Mouse (Mus musculus) heart, embryonic 12.5 days (tissue): Measurements from ENCODE around the gene Aqp11. TPM values are rescaled to one million over a fixed set of nuclear protein-coding genes. Genes with fewer than 3 reads are reported as not detected.

ENCODE experiments used
- ATAC-seq: fragments of 200-750 bp; cut with Nextera tagmentation; 2 replicates; pipeline ENCODE4 v1.8.0; 2017; ENCODE audit warnings: moderate TSS enrichment, moderate library complexity; ENCODE audit not compliant: insufficient number of reproducible peaks, low FRiP score
- H3K27ac ChIP-seq: fragments of 300-500 bp; sonication (generic); 2 replicates; pipeline ENCODE4 v1.5.1; 2016; ENCODE audit warnings: mild to moderate bottlenecking, moderate library complexity; ENCODE audit not compliant: poor library complexity, severe bottlenecking
- H3K27me3 ChIP-seq: fragments of 300-500 bp; sonication (generic); replicated peaks from 2 replicates; pipeline ENCODE4 v1.6.1; 2016; ENCODE audit warnings: mild to moderate bottlenecking, moderate library complexity
- H3K36me3 ChIP-seq: fragments of 300-500 bp; sonication (generic); 2 replicates; pipeline ENCODE4 v1.6.1; 2016; ENCODE audit warnings: mild to moderate bottlenecking, moderate library complexity
- H3K4me1 ChIP-seq: fragments of 300-500 bp; sonication (generic); replicated peaks from 2 replicates; pipeline ENCODE4 v1.6.1; 2016; ENCODE audit warnings: mild to moderate bottlenecking
- H3K4me2 ChIP-seq: fragments of 300-500 bp; sonication (generic); 2 replicates; pipeline ENCODE4 v1.6.1; 2016; ENCODE audit warnings: mild to moderate bottlenecking, moderate library complexity
- H3K4me3 ChIP-seq: fragments of 300-500 bp; sonication (generic); 2 replicates; pipeline ENCODE4 v1.5.1; 2016; ENCODE audit warnings: mild to moderate bottlenecking
- H3K9ac ChIP-seq: fragments of 300-500 bp; sonication (generic); 2 replicates; pipeline ENCODE4 v1.6.1; 2016; ENCODE audit warnings: mild to moderate bottlenecking, moderate library complexity
- H3K9me3 ChIP-seq: fragments of 300-500 bp; sonication (generic); replicated peaks from 2 replicates; pipeline ENCODE4 v1.6.1; 2016; ENCODE audit warnings: mild to moderate bottlenecking, moderate library complexity
- WGBS: fragments of 180-500 bp; shearing (Covaris S2); methylation state at CpG from one replicate; pipeline ENCODE4 v1.1.7; 2016; 5-methylcytosine and 5-hydroxymethylcytosine counted together
- polyA plus RNA-seq: library from polyadenylated mRNA; unstranded; fragments of >200 nt; fragmentation: Nextera tagmentation; extraction: Ambion mirVana; gene quantifications from 2 replicates; pipeline ENCODE4 v1.2.1, GENCODE M21; 2016

The Aqp11 gene
- polyA plus RNA-seq, 1 experiment from 2014 or later: 2.5 TPM

DNA sequence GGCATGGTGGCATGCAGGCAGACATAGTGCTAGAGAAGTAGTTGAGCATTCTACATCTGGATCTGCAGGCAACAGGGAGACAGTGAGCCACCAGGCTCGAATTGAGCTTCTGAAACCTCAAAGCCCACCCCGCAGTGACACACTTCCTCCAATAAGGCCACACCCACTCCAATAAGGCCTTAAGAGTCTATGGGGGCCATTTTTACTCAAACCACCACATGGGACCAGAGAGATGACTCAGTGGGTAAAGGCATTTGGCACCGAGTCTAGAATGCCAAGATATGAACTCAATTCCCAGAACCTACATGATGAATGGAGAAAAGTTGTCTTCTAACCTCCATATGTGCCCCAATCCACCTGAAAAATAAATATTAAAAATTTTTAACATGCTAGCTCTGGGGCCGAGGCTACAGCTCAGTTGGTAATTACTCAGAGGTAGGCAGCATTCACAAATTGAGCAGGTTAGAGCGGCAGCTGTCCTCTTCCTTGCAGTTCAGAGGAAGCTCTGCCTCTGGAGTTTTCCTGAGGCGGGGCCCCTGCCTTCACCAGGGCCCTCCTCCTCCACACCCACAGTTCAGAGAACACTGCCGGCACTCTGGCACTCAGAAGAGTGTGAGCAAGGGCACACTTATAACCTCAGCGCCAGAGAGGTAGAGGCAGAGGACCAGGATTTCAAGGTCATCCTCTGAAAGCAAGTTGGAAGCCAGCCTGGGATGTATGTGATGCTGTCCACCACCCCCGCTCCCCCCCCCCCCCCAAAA lies 28.5 kb upstream of the Aqp11 start:
- H3K36me3 ChIP-seq: no peaks in the 10 kb centered on the region
- WGBS: 68% methylated on average over 9 of the region's 9 CpGs
- no peak overlapping the region for H3K4me3 ChIP-seq
- no peak for ATAC-seq
- no peak overlapping the region for H3K4me2 ChIP-seq
- no peak overlapping the region for H3K9ac ChIP-seq
- no peak overlapping the region for H3K27ac ChIP-seq
- H3K27me3 ChIP-seq: no peaks in the 10 kb centered on the region
- H3K4me1 ChIP-seq: no peaks in the 10 kb centered on the region
- no peaks in the 10 kb centered on the region for H3K9me3 ChIP-seq

DNA sequence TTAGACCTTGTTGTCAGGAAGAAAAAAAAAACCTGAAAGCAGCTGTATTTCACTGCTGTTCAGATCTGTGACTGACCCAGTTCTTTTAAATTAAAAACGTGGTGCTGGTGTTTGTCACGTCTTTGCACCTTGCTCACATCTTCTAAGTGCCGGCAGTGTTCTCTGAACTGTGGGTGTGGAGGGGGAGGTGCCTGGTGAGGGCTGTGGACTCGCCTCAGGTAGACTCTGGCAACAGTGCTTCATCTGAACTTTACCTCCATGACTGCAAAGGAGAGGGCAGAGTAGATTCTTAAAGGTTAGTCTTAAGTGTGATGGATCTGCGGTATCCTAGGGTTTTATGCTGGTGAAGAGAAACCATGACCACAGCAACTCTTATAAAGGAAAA lies 27.9 kb upstream of the Aqp11 start:
- Histone ChIP-seq H3K27ac (no peak overlapping the region), H3K4me2 (no peak overlapping the region), H3K27me3 (no peaks in the 10 kb centered on the region), H3K4me3 (no peak overlapping the region), H3K36me3 (no peaks in the 10 kb centered on the region), H3K4me1 (no peaks in the 10 kb centered on the region), H3K9ac (no peak overlapping the region), H3K9me3 (no peaks in the 10 kb centered on the region)
- WGBS: 78% methylated on average over 5 of the region's 5 CpGs
- no peak for ATAC-seq

- Histone ChIP-seq H3K27me3 (no peaks in the 10 kb centered on the region), H3K4me2 (no peak overlapping the region), H3K27ac (no peak overlapping the region), H3K36me3 (no peaks in the 10 kb centered on the region), H3K9ac (no peak overlapping the region), H3K4me3 (no peak overlapping the region), H3K9me3 (no peaks in the 10 kb centered on the region), H3K4me1 (no peaks in the 10 kb centered on the region)
- 80% methylated on average over 21 of the region's 21 CpGs for WGBS
- no peak for ATAC-seq
Observed at GRCm38 (mm10) chr7:97765181-97765962, 27.3 kb upstream of the Aqp11 start.

- no peaks in the 10 kb centered on the region for H3K4me1 ChIP-seq
- WGBS: 79% methylated on average over 11 of the region's 11 CpGs
- no peak overlapping the region for H3K4me3 ChIP-seq
- H3K27ac ChIP-seq: no peak overlapping the region
- H3K36me3 ChIP-seq: no peaks in the 10 kb centered on the region
- ATAC-seq: no peak
- H3K4me2 ChIP-seq: no peak overlapping the region
- H3K9me3 ChIP-seq: no peaks in the 10 kb centered on the region
- H3K9ac ChIP-seq: no peak overlapping the region
- no peaks in the 10 kb centered on the region for H3K27me3 ChIP-seq
Observed at GRCm38 (mm10) chr7:97764591-97764990, 26.5 kb upstream of the Aqp11 start.

DNA sequence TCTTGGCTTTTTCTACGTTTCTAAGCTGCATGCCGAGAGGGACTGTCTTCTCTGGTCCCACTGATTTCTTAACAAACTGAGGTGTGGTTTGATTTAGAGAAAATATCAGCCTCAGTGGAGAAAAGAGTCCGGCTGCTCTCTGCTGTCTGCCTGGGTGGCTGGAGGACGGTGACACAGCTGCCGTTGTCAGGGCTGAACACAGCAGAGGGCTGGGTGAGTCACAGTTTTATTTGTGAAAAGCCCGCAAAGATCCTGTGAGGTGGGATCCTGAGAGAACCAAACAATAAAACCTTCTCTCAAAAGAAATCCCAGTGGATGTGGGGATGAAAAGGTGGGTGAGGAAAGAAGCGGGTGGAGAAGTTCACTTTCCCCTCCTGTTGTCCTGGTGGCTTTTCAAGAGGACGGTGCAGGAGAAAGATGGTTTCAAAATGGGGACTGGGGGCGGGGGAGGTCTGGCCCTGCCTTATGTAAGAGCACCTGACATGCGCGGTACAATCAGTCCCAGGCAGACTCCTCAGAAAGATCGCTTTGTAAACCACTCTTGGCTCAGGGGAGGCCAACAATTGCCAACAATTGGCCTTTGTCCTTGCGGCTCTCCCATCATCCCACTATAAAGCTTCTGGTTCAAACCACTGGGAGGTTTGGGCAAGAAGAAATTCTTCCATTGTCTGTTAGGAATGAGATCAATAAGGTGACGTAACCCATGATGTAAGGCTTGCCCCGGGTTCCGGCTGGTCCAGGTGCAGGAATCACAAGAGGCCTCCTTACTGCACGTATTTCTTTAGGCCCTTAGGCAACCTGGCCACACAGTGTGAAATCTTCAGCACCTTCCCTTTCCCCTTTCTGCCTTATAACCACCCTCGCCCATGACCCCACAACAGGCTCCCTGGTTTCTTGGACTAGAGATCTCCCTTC lies 19.1 kb upstream of the Aqp11 start:
- H3K4me2 ChIP-seq: no peak overlapping the region
- H3K36me3 ChIP-seq: no peaks in the 10 kb centered on the region
- WGBS: 68% methylated on average over 18 of the region's 18 CpGs
- no peak for ATAC-seq
- H3K9me3 ChIP-seq: no peaks in the 10 kb centered on the region
- H3K9ac ChIP-seq: no peak overlapping the region
- no peak overlapping the region for H3K4me3 ChIP-seq
- no peak overlapping the region for H3K27ac ChIP-seq
- H3K27me3 ChIP-seq: no peaks in the 10 kb centered on the region
- H3K4me1 ChIP-seq: no peaks in the 10 kb centered on the region

DNA sequence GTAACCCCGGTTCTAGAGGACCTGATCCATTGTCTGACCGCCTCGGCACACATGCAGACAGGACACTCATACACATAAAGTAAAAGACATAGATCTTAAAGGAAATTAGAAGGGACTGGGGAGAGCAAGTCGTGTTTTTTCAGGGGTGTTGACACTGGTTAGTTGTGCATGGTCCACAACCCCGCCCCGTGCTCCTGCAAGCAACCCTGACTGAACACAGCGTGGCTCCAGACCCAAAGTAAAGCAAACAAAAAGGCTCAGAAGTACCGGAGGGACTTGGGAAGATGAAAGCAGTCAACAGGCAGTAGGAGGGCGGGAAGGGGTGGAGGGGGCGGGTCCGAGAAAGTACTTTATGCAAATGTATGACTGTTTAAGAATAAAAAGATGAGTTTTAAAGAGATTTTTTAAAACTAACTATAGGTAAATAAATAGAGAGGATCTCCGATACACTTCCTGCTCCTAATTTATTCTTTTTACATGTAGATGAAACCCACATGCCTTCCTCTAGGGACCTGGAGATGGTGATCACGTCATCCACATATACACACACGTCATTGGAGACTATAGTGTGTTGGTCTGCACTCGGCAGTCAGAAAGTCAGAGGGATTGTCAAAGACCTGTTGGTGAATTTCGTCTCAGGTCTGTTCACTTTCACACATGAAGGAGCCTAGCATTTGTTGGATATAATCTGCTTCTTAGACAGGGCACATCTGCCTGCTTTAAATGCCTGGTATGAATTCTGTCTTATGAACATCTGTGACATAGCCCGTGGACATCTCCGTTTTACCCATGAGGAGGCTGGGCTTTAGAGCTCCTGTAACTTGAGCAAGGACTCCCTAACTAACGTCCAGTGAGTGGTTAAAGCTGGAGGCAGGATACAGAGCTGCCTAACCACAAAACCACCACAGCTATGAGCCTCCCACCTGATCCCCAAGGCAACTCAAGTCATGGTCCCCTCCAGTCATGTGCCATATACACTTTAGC lies 11.4 kb upstream of the Aqp11 start:
- H3K27ac ChIP-seq: no peak overlapping the region
- H3K27me3 ChIP-seq: no peaks in the 10 kb centered on the region
- H3K9me3 ChIP-seq: no peaks in the 10 kb centered on the region
- H3K4me1 ChIP-seq: peaks cover 12% of the 10 kb centered on the region; the same call in 1 of the 2 replicates
- H3K4me2 ChIP-seq: peak overlapping the region; percentile 44
- 40% methylated on average over 19 of the region's 19 CpGs for WGBS
- H3K4me3 ChIP-seq: no peak overlapping the region
- ATAC-seq: no peak
- H3K9ac ChIP-seq: 0 out of 2 replicates have a peak overlapping the region, but pooled peaks have one; percentile 3
- no peaks in the 10 kb centered on the region for H3K36me3 ChIP-seq

DNA sequence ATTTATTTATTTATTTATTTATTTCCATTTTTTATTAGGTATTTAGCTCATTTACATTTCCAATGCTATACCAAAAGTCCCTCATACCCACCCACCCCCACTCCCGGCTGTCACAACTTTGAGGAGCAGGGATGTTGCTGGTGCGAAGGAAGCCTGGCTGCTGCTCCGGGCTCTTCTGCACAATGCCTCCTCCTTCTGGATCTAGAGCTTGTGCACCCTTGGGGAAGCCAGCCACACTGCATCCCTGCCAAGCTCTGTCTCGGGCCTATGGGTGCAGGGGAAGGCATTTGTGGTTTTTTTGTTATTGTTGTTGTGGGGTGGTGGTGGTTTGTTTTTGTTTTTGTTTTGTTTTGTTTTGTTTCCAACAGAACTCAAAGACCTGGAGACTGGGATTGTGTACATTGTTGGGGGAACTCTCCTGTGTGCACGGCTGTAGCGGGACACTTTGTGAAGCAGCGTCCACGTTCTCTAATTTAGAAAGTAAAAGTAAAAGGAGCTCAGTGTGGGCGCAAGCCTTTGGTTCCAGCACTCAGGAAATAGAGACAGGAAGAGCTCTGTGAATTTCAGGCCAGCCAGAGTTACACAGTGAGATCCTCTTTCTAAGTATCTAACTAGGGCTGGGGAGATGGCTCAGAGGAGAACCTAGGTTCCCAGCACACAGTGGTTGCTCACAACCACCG lies 10.6 kb upstream of the Aqp11 start:
- Histone ChIP-seq H3K4me3 (no peak overlapping the region), H3K9ac (peak overlapping the region; percentile 3; the same call in 1 of the 2 replicates), H3K27ac (no peak overlapping the region), H3K4me1 (peaks cover 12% of the 10 kb centered on the region; the same call in 1 of the 2 replicates), H3K27me3 (no peaks in the 10 kb centered on the region), H3K4me2 (peak overlapping the region; percentile 51), H3K9me3 (no peaks in the 10 kb centered on the region), H3K36me3 (no peaks in the 10 kb centered on the region)
- WGBS: 57% methylated on average over 10 of the region's 10 CpGs
- ATAC-seq: no peak

GRCm38 (mm10) chr7:97747787-97748497 lies 9.9 kb upstream of the Aqp11 start:
- Histone ChIP-seq H3K9ac (peak overlapping the region; percentile 27; the same call in 1 of the 2 replicates), H3K27me3 (no peaks in the 10 kb centered on the region), H3K4me3 (no peak overlapping the region), H3K36me3 (no peaks in the 10 kb centered on the region), H3K4me2 (peak overlapping the region; percentile 51), H3K27ac (no peak overlapping the region), H3K9me3 (no peaks in the 10 kb centered on the region), H3K4me1 (peaks cover 12% of the 10 kb centered on the region; the same call in 1 of the 2 replicates)
- ATAC-seq: peak; percentile 72; the same call in 1 of the 2 replicates
- WGBS: 25% methylated on average over 28 of the region's 28 CpGs

DNA sequence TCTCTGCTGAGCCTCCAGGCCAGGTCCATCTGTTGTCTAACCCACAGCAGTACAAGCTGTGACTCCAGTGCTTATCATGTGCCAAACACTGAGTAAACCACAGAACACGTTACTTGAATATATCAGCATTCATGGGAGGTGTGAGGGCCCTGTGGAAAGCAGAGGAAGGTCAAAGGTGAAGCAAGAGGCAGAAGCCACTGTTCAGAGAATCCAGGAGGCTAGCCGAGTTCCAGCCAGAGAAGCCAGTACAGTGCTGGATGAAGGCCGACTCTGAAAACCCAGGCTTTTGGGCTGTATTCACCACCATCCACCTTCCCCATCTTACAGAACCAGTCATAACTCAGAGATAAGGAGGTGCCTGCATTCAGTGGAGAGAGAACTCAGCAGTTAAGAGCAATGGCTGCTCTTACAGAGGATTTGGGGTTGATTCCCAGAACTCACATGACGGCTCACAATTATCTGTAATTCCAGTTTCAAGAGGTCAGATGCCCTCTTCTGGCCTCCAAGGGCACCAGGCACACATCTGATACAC lies 9.2 kb upstream of the Aqp11 start:
- H3K4me1 ChIP-seq: peaks cover 12% of the 10 kb centered on the region; the same call in 1 of the 2 replicates
- WGBS: 48% methylated on average over 4 of the region's 4 CpGs
- no peak for ATAC-seq
- no peak overlapping the region for H3K4me3 ChIP-seq
- H3K9ac ChIP-seq: no peak overlapping the region
- H3K27ac ChIP-seq: 0 out of 2 replicates have a peak overlapping the region, but pooled peaks have one; percentile 34
- H3K4me2 ChIP-seq: no peak overlapping the region
- no peaks in the 10 kb centered on the region for H3K9me3 ChIP-seq
- no peaks in the 10 kb centered on the region for H3K36me3 ChIP-seq
- no peaks in the 10 kb centered on the region for H3K27me3 ChIP-seq
